Mouse (Mus musculus): ENCODE data around the gene Scn2a. TPM values are rescaled to one million over a fixed set of nuclear protein-coding genes. Genes with fewer than 3 reads are reported as not detected.

Gene Scn2a
- polyA plus RNA-seq, 1 experiment from 2014 or later: 20.6 TPM

DNA sequence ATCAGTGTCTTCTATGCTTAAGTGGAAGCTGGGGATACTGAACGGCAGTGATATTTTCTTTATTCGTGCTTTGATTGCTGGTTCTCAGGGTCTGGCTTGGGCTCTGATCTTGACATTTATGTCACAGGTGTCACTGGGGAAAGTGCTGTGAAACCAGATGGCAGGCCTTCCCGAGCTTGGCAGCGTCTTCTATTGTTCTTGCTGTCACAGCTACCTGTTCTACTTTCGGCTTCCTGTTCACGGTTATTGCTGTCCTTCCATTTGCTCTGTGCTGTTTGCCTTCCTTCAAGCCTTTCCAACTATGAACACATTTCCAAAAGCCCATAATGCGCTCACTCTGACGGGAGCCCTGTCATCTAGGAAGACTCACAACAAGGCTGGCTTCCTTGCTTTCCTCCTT lies 37.9 kb downstream of the Scn2a start:
- DNase-seq (ENCODE audit: low spot score): no peak
- no peaks in the 10 kb centered on the region for H3K27me3 ChIP-seq (replicated peaks; ENCODE audit: control insufficient read depth, insufficient read depth, low read length)
- H3K4me2 ChIP-seq (ENCODE audit: low read length): no peak overlapping the region
- no peaks in the 10 kb centered on the region for H3K4me1 ChIP-seq (ENCODE audit: control insufficient read depth, insufficient read depth, low read length)
- no peaks in the 10 kb centered on the region for H3K9me3 ChIP-seq (replicated peaks; ENCODE audit: control insufficient read depth, low read length)
- no peaks in the 10 kb centered on the region for H3K36me3 ChIP-seq (ENCODE audit: control insufficient read depth, insufficient read depth, low read length)
- no peak overlapping the region for H3K27ac ChIP-seq (ENCODE audit: low read depth, low read length)
- ATAC-seq: no peak
- H3K9ac ChIP-seq (ENCODE audit: low read length): no peak overlapping the region
- WGBS: 73% methylated on average over 8 of the region's 8 CpGs
- no peak overlapping the region for H3K4me3 ChIP-seq (ENCODE audit: low read depth, low read length)

- no peak overlapping the region for H3K4me2 ChIP-seq (ENCODE audit: low read length)
- H3K27ac ChIP-seq (ENCODE audit: low read depth, low read length): no peak overlapping the region
- H3K4me1 ChIP-seq (ENCODE audit: control insufficient read depth, insufficient read depth, low read length): 0 out of 2 replicates have a peak, but pooled peaks cover 2% of the 10 kb centered on the region
- no peaks in the 10 kb centered on the region for H3K27me3 ChIP-seq (replicated peaks; ENCODE audit: control insufficient read depth, insufficient read depth, low read length)
- no peak for DNase-seq (ENCODE audit: low spot score)
- no peak overlapping the region for H3K9ac ChIP-seq (ENCODE audit: low read length)
- H3K4me3 ChIP-seq (ENCODE audit: low read depth, low read length): no peak overlapping the region
- no peaks in the 10 kb centered on the region for H3K9me3 ChIP-seq (replicated peaks; ENCODE audit: control insufficient read depth, low read length)
- H3K36me3 ChIP-seq (ENCODE audit: control insufficient read depth, insufficient read depth, low read length): no peaks in the 10 kb centered on the region
- ATAC-seq: no peak
These were observed 43.3 kb downstream of the Scn2a start for GRCm38 (mm10) chr2:65663892-65664291.

GRCm38 (mm10) chr2:65664481-65664880 lies 43.9 kb downstream of the Scn2a start:
- 7% methylated on average over 1 of the region's 1 CpGs for WGBS
- no peaks in the 10 kb centered on the region for H3K9me3 ChIP-seq (replicated peaks; ENCODE audit: control insufficient read depth, low read length)
- no peak overlapping the region for H3K4me2 ChIP-seq (ENCODE audit: low read length)
- H3K4me3 ChIP-seq (ENCODE audit: low read depth, low read length): no peak overlapping the region
- ATAC-seq (no peak), DNase-seq (ENCODE audit: low spot score) (peak; percentile 50)
- no peak overlapping the region for H3K9ac ChIP-seq (ENCODE audit: low read length)
- peaks cover 3% of the 10 kb centered on the region; the same call in 1 of the 2 replicates for H3K4me1 ChIP-seq (ENCODE audit: control insufficient read depth, insufficient read depth, low read length)
- H3K27ac ChIP-seq (ENCODE audit: low read depth, low read length): no peak overlapping the region
- no peaks in the 10 kb centered on the region for H3K27me3 ChIP-seq (replicated peaks; ENCODE audit: control insufficient read depth, insufficient read depth, low read length)
- H3K36me3 ChIP-seq (ENCODE audit: control insufficient read depth, insufficient read depth, low read length): no peaks in the 10 kb centered on the region

DNA sequence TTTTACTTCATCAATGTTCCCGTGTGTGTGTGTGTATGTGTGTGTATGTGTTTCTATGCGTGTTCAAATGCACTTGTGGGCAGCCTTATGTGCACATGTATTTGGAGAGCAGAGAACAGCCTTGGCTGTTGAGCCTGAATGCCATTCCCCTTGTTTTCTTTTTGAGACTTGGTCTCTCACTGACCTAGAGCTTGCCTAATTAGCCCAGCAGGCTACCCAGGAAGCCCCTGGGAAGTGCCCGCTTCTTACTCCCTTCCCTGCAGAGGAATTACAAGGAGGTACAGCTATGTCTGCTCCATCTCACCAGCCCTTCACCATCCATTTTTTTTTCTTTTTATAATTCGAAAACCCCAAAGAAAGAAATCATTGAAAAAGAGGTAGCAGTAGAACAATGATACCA lies 44.6 kb downstream of the Scn2a start:
- Histone ChIP-seq H3K4me3 (ENCODE audit: low read depth, low read length) (no peak overlapping the region), H3K27ac (ENCODE audit: low read depth, low read length) (no peak overlapping the region), H3K9ac (ENCODE audit: low read length) (no peak overlapping the region), H3K27me3 (replicated peaks; ENCODE audit: control insufficient read depth, insufficient read depth, low read length) (no peaks in the 10 kb centered on the region), H3K4me1 (ENCODE audit: control insufficient read depth, insufficient read depth, low read length) (peaks cover 4% of the 10 kb centered on the region; the same call in 1 of the 2 replicates), H3K9me3 (replicated peaks; ENCODE audit: control insufficient read depth, low read length) (no peaks in the 10 kb centered on the region), H3K36me3 (ENCODE audit: control insufficient read depth, insufficient read depth, low read length) (no peaks in the 10 kb centered on the region), H3K4me2 (ENCODE audit: low read length) (no peak overlapping the region)
- ATAC-seq (no peak), DNase-seq (ENCODE audit: low spot score) (peak; percentile 36)
- whole genome bisulfite sequencing: 4% methylated on average over 4 of the region's 4 CpGs

GRCm38 (mm10) chr2:65667590-65668436 lies 47.2 kb downstream of the Scn2a start:
- H3K4me2 ChIP-seq (ENCODE audit: low read length): peak overlapping the region; percentile 46
- no peaks in the 10 kb centered on the region for H3K9me3 ChIP-seq (replicated peaks; ENCODE audit: control insufficient read depth, low read length)
- H3K4me3 ChIP-seq (ENCODE audit: low read depth, low read length): peak overlapping the region; percentile 32
- WGBS: 49% methylated on average over 18 of the region's 18 CpGs
- H3K4me1 ChIP-seq (ENCODE audit: control insufficient read depth, insufficient read depth, low read length): peaks cover 4% of the 10 kb centered on the region; the same call in 1 of the 2 replicates
- peak overlapping the region; percentile 35; the same call in 1 of the 2 replicates for H3K9ac ChIP-seq (ENCODE audit: low read length)
- ATAC-seq (peak; percentile 61), DNase-seq (ENCODE audit: low spot score) (no peak)
- no peaks in the 10 kb centered on the region for H3K36me3 ChIP-seq (ENCODE audit: control insufficient read depth, insufficient read depth, low read length)
- H3K27ac ChIP-seq (ENCODE audit: low read depth, low read length): no peak overlapping the region
- no peaks in the 10 kb centered on the region for H3K27me3 ChIP-seq (replicated peaks; ENCODE audit: control insufficient read depth, insufficient read depth, low read length)

GRCm38 (mm10) chr2:65668437-65669135 lies 48.0 kb downstream of the Scn2a start:
- Histone ChIP-seq H3K4me2 (ENCODE audit: low read length) (peak overlapping the region; percentile 54), H3K27ac (ENCODE audit: low read depth, low read length) (peak overlapping the region; percentile 52; the same call in 1 of the 2 replicates), H3K36me3 (ENCODE audit: control insufficient read depth, insufficient read depth, low read length) (no peaks in the 10 kb centered on the region), H3K27me3 (replicated peaks; ENCODE audit: control insufficient read depth, insufficient read depth, low read length) (no peaks in the 10 kb centered on the region), H3K4me3 (ENCODE audit: low read depth, low read length) (peak overlapping the region; percentile 32), H3K9ac (ENCODE audit: low read length) (peak overlapping the region; percentile 53), H3K9me3 (replicated peaks; ENCODE audit: control insufficient read depth, low read length) (no peaks in the 10 kb centered on the region), H3K4me1 (ENCODE audit: control insufficient read depth, insufficient read depth, low read length) (peaks cover 4% of the 10 kb centered on the region; the same call in 1 of the 2 replicates)
- ATAC-seq (peak; percentile 99), DNase-seq (ENCODE audit: low spot score) (peak; percentile 98)
- 17% methylated on average over 12 of the region's 12 CpGs for WGBS

DNA sequence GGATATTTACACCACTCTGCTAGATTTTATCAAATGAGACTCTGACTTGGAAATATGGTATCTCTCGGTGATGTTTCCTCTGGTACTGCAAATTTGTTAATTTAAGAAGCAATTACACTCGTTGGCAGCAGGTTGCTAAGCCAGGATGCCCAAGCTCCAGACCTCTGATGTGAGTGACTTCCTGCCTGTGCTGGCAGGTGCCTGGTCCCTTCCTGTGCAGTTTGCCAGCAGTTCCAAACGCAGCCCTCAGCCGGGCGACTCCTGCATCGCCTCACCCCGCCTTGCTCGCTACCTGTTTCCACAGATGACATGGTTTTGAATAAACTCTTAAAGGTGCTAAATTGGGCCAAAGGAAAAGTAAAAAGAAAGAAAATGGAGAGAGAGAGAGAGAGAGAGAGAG lies 49.0 kb downstream of the Scn2a start:
- ATAC-seq (no peak), DNase-seq (ENCODE audit: low spot score) (no peak)
- Histone ChIP-seq H3K4me1 (ENCODE audit: control insufficient read depth, insufficient read depth, low read length) (peaks cover 4% of the 10 kb centered on the region; the same call in 1 of the 2 replicates), H3K4me2 (ENCODE audit: low read length) (peak overlapping the region; percentile 54), H3K9me3 (replicated peaks; ENCODE audit: control insufficient read depth, low read length) (no peaks in the 10 kb centered on the region), H3K9ac (ENCODE audit: low read length) (peak overlapping the region; percentile 21; the same call in 1 of the 2 replicates), H3K4me3 (ENCODE audit: low read depth, low read length) (no peak overlapping the region), H3K27me3 (replicated peaks; ENCODE audit: control insufficient read depth, insufficient read depth, low read length) (no peaks in the 10 kb centered on the region), H3K36me3 (ENCODE audit: control insufficient read depth, insufficient read depth, low read length) (no peaks in the 10 kb centered on the region), H3K27ac (ENCODE audit: low read depth, low read length) (no peak overlapping the region)
- WGBS: 78% methylated on average over 8 of the region's 8 CpGs

- no peaks in the 10 kb centered on the region for H3K9me3 ChIP-seq (replicated peaks; ENCODE audit: control insufficient read depth, low read length)
- peak overlapping the region; percentile 14; the same call in 1 of the 2 replicates for H3K4me2 ChIP-seq (ENCODE audit: low read length)
- no peaks in the 10 kb centered on the region for H3K36me3 ChIP-seq (ENCODE audit: control insufficient read depth, insufficient read depth, low read length)
- WGBS: 58% methylated on average over 12 of the region's 12 CpGs
- no peak overlapping the region for H3K27ac ChIP-seq (ENCODE audit: low read depth, low read length)
- H3K27me3 ChIP-seq (replicated peaks; ENCODE audit: control insufficient read depth, insufficient read depth, low read length): no peaks in the 10 kb centered on the region
- no peak overlapping the region for H3K4me3 ChIP-seq (ENCODE audit: low read depth, low read length)
- H3K9ac ChIP-seq (ENCODE audit: low read length): peak overlapping the region; percentile 21; the same call in 1 of the 2 replicates
- ATAC-seq: no peak
- H3K4me1 ChIP-seq (ENCODE audit: control insufficient read depth, insufficient read depth, low read length): peaks cover 4% of the 10 kb centered on the region; the same call in 1 of the 2 replicates
- DNase-seq (ENCODE audit: low spot score): no peak
These were observed 49.7 kb downstream of the Scn2a start for GRCm38 (mm10) chr2:65670153-65670817.
